Comparison of ENCODE assay signal across 8 mouse cellular contexts in genomic region chr3:87616354-87616753, GRCm38 (mm10). TPM values are rescaled to one million over a fixed set of nuclear protein-coding genes. Genes with fewer than 3 reads are reported as not detected.
DNase-seq lines count a peak whose midpoint lies in the region; ATAC-seq lines count a peak whose summit lies in the region.

No protein-coding gene starts in this region.

- WGBS in heart, embryonic 15.5 days = 66% methylated on average over 4 of the region's 4 CpGs
- 56% methylated on average over 4 of the region's 4 CpGs for whole genome bisulfite sequencing in embryonic facial prominence, embryonic 14.5 days
- WGBS in limb, embryonic 10.5 days = 78% methylated on average over 4 of the region's 4 CpGs
- 67% methylated on average over 4 of the region's 4 CpGs for WGBS in midbrain, embryonic 13.5 days

- peak overlapping the region; percentile 90 for H3K4me2 ChIP-seq in heart, embryonic 15.5 days
- H3K4me2 ChIP-seq in embryonic facial prominence, embryonic 14.5 days (ENCODE audit: low read depth, low read length) = peak overlapping the region; percentile 96
- peak overlapping the region; percentile 96 for H3K4me2 ChIP-seq in midbrain, embryonic 13.5 days (replicated peaks)

- no peak overlapping the region for H3K9ac ChIP-seq in heart, embryonic 15.5 days
- 0 out of 2 replicates have a peak overlapping the region, but pooled peaks have one; percentile 92 for H3K9ac ChIP-seq in embryonic facial prominence, embryonic 14.5 days (ENCODE audit: low read depth, low read length)
- no peak overlapping the region for H3K9ac ChIP-seq in midbrain, embryonic 13.5 days (replicated peaks)

- H3K4me3 ChIP-seq in heart, embryonic 15.5 days = no peak overlapping the region
- no peak overlapping the region for H3K4me3 ChIP-seq in embryonic facial prominence, embryonic 14.5 days (ENCODE audit: low read depth, low read length)
- peak overlapping the region; percentile 89 for H3K4me3 ChIP-seq in limb, embryonic 10.5 days
- H3K4me3 ChIP-seq in midbrain, embryonic 13.5 days (replicated peaks) = peak overlapping the region; percentile 79; the same call in 1 of the 2 replicates

- H3K36me3 ChIP-seq in heart, embryonic 15.5 days = no peaks in the 10 kb centered on the region
- no peaks in the 10 kb centered on the region for H3K36me3 ChIP-seq in embryonic facial prominence, embryonic 14.5 days (ENCODE audit: control insufficient read depth, insufficient read depth, low read length)
- H3K36me3 ChIP-seq in limb, embryonic 10.5 days = no peaks in the 10 kb centered on the region; the same call in 1 of the 2 replicates
- H3K36me3 ChIP-seq in midbrain, embryonic 13.5 days = no peaks in the 10 kb centered on the region

- H3K27ac ChIP-seq in heart, embryonic 15.5 days = peak overlapping the region; percentile 95
- H3K27ac ChIP-seq in embryonic facial prominence, embryonic 14.5 days (replicated peaks; ENCODE audit: low read depth, low read length) = peak overlapping the region; percentile 87; the same call in 1 of the 2 replicates
- peak overlapping the region; percentile 96 for H3K27ac ChIP-seq in limb, embryonic 10.5 days
- H3K27ac ChIP-seq in midbrain, embryonic 13.5 days = no peak overlapping the region

- H3K4me1 ChIP-seq in heart, embryonic 15.5 days (replicated peaks) = peaks cover 35% of the 10 kb centered on the region
- H3K4me1 ChIP-seq in embryonic facial prominence, embryonic 14.5 days (ENCODE audit: control insufficient read depth, insufficient read depth, low read length) = peaks cover 32% of the 10 kb centered on the region
- H3K4me1 ChIP-seq in limb, embryonic 10.5 days = peaks cover 37% of the 10 kb centered on the region
- H3K4me1 ChIP-seq in midbrain, embryonic 13.5 days (replicated peaks) = peaks cover 42% of the 10 kb centered on the region

- intact Hi-C loops in heart, postnatal 36 days (cut with DNase I) = loop anchor here (5.0 kb wide), 1 partner anchor 94 kb away; no protein-coding TSS in a partner anchor
- intact Hi-C loops in left cerebral cortex, postnatal 36 days (cut with DNase I) = loop anchor here (5.0 kb wide), 2 partner anchors 46 to 49 kb away; no protein-coding TSS in a partner anchor

- no peaks in the 10 kb centered on the region for H3K9me3 ChIP-seq in heart, embryonic 15.5 days (replicated peaks)
- H3K9me3 ChIP-seq in embryonic facial prominence, embryonic 14.5 days (ENCODE audit: control insufficient read depth, low read length) = no peaks in the 10 kb centered on the region
- no peaks in the 10 kb centered on the region for H3K9me3 ChIP-seq in limb, embryonic 10.5 days (replicated peaks)
- no peaks in the 10 kb centered on the region for H3K9me3 ChIP-seq in midbrain, embryonic 13.5 days

- H3K27me3 ChIP-seq in heart, embryonic 15.5 days = no peaks in the 10 kb centered on the region
- no peaks in the 10 kb centered on the region for H3K27me3 ChIP-seq in embryonic facial prominence, embryonic 14.5 days (replicated peaks; ENCODE audit: control insufficient read depth, insufficient read depth, low read length)
- H3K27me3 ChIP-seq in limb, embryonic 10.5 days (ENCODE audit: low read depth, poor library complexity, severe bottlenecking) = no peaks in the 10 kb centered on the region
- no peaks in the 10 kb centered on the region for H3K27me3 ChIP-seq in midbrain, embryonic 13.5 days

- no peak for ATAC-seq in heart, embryonic 15.5 days (replicated peaks; ENCODE audit: insufficient number of reproducible peaks, insufficient read depth, low FRiP score, low read depth)
- no peak for ATAC-seq in embryonic facial prominence, embryonic 14.5 days (ENCODE audit: low read depth)
- ATAC-seq in midbrain, embryonic 13.5 days = no peak

- no peak for DNase-seq in heart, postnatal 36 days
- DNase-seq in embryonic facial prominence, embryonic 14.5 days (ENCODE audit: low spot score) = no peak
- DNase-seq in limb, embryonic 10.5 days (ENCODE audit: low spot score) = peak; percentile 34
- DNase-seq in left cerebral cortex, postnatal 36 days (ENCODE audit: low spot score in 2 of 2) = no peak
- no peak for DNase-seq in cerebellum, postnatal 4 days (ENCODE audit: low spot score in 2 of 2)
- no peak for DNase-seq in right cerebral cortex, adult 2 months (ENCODE audit: low spot score in 2 of 2)

RNA-seq across cellular contexts. Expression of gene Arhgef11, which starts 1.0 kb away (rescaled TPM):
- polyA plus RNA-seq in heart, embryonic 15.5 days (2015; fragmentation: Nextera tagmentation; extraction: Ambion mirVana) = 7.5 and 10.8 TPM in 2 replicates
- 10 to 100 TPM; 20.4 TPM for total RNA-seq in heart, postnatal 36 days (2021)
- polyA plus RNA-seq in embryonic facial prominence, embryonic 14.5 days (2014; fragmentation: Nextera tagmentation; extraction: Ambion mirVana) = 17.1 and 18.9 TPM in 2 replicates
- 14.3 and 19.5 TPM in 2 replicates for polyA plus RNA-seq in limb, embryonic 10.5 days (2016; fragmentation: Nextera tagmentation; extraction: Ambion mirVana)
- polyA plus RNA-seq in midbrain, embryonic 13.5 days (2015; fragmentation: Nextera tagmentation; extraction: Ambion mirVana) = 24.6 and 27.0 TPM in 2 replicates
- total RNA-seq in left cerebral cortex, postnatal 36 days (2021) = 10 to 100 TPM; 55.6 to 60.3 TPM

Comparison
In these comparisons a context has a peak if more than half of its experiments do, and no peak if none do; other contexts are left out.
1. H3K4me3 ChIP-seq: peak in limb, embryonic 10.5 days (single experiment) and midbrain, embryonic 13.5 days (single experiment); none in heart, embryonic 15.5 days (single experiment) and embryonic facial prominence, embryonic 14.5 days (single experiment).
2. Peak in every context shown above with its lines, with median percentiles within 50 percentile points of each other: H3K4me2 ChIP-seq.